Mouse (Mus musculus) lung, adult 2 months (tissue): ENCODE measurements around the gene Def8.

ENCODE experiments used
- CTCF ChIP-seq: fragments of 200-500 bp; IDR thresholded peaks from 2 replicates; pipeline ENCODE4 v1.5.1; 2011; ENCODE audit warnings: mild to moderate bottlenecking, low read length, control low read depth; ENCODE audit not compliant: insufficient read depth
- POLR2A ChIP-seq: fragments of 200-500 bp; IDR thresholded peaks from 2 replicates; pipeline ENCODE4 v1.6.1; 2011; ENCODE audit warnings: low read depth, mild to moderate bottlenecking, control low read depth, low read length, borderline replicate concordance; ENCODE audit errors: extremely low read depth

DNA sequence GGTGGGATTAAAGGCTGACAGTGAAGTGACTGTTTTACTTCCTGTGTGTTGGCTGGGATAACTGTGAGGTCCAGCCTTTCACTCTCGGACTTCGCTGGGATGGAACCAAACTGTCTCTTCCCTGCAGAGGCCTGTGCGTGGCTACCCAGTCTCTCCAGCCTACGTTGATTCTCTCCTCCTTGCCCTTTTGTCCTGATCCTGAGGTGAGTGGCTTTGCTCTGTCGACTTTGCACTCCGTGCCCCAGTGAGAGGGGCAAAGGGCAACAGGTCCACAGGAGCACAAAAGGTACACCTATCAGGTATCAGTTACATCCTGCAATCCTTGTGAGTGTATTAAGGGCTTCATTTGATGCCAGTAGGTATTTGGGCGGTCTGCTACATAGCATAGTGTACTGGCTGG lies at the start of gene Def8:
- TF ChIP-seq POLR2A (no peak), CTCF (no peak)
